Mouse (Mus musculus) kidney, embryonic 15.5 days (tissue): ENCODE data around the gene Tbxas1. TPM values are rescaled to one million over a fixed set of nuclear protein-coding genes. Genes with fewer than 3 reads are reported as not detected.

Experiments
- ATAC-seq: fragments of 200-750 bp; cut with Nextera tagmentation; replicated peaks from 2 replicates; pipeline ENCODE4 v1.8.0; 2017; ENCODE audit warnings: moderate TSS enrichment; ENCODE audit not compliant: low FRiP score
- H3K27ac ChIP-seq: fragments of 300-500 bp; sonication (generic); 2 replicates; pipeline ENCODE4 v1.5.1; 2015; ENCODE audit warnings: mild to moderate bottlenecking, inconsistent platforms
- H3K27me3 ChIP-seq: fragments of 300-500 bp; sonication (generic); 2 replicates; pipeline ENCODE4 v1.6.1; 2015; ENCODE audit warnings: inconsistent platforms
- H3K36me3 ChIP-seq: fragments of 300-500 bp; sonication (generic); 2 replicates; pipeline ENCODE4 v1.6.1; 2015; ENCODE audit warnings: inconsistent platforms
- H3K4me1 ChIP-seq: fragments of 300-500 bp; sonication (generic); 2 replicates; pipeline ENCODE4 v1.6.1; 2015; ENCODE audit warnings: inconsistent platforms
- H3K4me2 ChIP-seq: fragments of 300-500 bp; sonication (generic); 2 replicates; pipeline ENCODE4 v1.6.1; 2015; ENCODE audit warnings: moderate library complexity, mild to moderate bottlenecking, inconsistent platforms
- H3K4me3 ChIP-seq: fragments of 300-500 bp; sonication (generic); replicated peaks from 2 replicates; pipeline ENCODE4 v1.5.1; 2015; ENCODE audit warnings: mild to moderate bottlenecking, inconsistent platforms
- H3K9ac ChIP-seq: fragments of 300-500 bp; sonication (generic); 2 replicates; pipeline ENCODE4 v1.6.1; 2015; ENCODE audit warnings: mild to moderate bottlenecking, inconsistent platforms
- H3K9me3 ChIP-seq: fragments of 300-500 bp; sonication (generic); replicated peaks from 2 replicates; pipeline ENCODE4 v1.6.1; 2016; ENCODE audit warnings: inconsistent platforms
- WGBS: fragments of 180-500 bp; shearing (Covaris S2); methylation state at CpG from one replicate; pipeline ENCODE4 v1.1.7; 2015; ENCODE audit warnings: mixed read lengths; 5-methylcytosine and 5-hydroxymethylcytosine counted together
- polyA plus RNA-seq: library from polyadenylated mRNA; unstranded; fragments of >200 nt; fragmentation: Nextera tagmentation; extraction: Ambion mirVana; gene quantifications from 2 replicates; pipeline ENCODE4 v1.2.1, GENCODE M21; 2015

The Tbxas1 gene
- polyA plus RNA-seq, 1 experiment from 2014 or later: 6.4 TPM

DNA sequence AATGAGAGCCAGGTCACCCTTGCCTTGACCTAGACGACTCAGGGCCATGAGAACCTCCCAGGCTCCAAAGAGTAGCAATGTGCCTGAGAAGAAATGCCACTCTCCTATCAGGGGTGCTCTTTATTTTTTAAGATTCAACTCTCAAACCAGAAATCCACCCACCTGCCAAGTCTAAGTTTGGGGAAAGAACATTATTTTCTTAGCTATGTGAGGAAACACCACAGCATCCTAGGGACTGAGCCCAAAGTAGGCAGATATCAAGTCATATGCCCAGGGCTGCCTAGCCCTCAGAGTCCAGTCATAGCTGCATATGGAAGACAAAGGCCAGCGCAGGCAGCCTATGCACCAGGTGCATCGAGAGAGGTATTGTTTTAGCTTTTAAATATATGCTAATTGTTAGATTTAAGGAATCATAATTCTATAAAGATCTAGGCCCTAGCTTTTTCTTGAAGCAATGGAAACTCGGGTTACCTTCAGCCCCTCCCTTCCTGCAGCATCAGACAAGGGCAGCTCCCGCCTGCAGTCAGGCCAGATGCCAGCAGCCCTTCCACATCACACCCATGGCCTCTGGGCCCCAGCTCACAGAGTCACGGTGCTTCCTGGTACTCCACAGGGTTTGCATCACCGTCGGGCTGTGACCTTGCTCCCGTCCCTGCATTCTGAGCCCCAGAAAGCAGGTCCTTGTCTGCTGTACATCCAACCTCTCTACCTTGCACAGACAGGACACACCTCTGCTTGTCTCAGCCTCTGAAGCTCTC, 176.8 kb downstream of the Tbxas1 start:
- H3K27ac ChIP-seq: no peak overlapping the region
- no peak for ATAC-seq
- no peaks in the 10 kb centered on the region for H3K36me3 ChIP-seq
- no peak overlapping the region for H3K4me2 ChIP-seq
- H3K27me3 ChIP-seq: peaks cover 6% of the 10 kb centered on the region; the same call in 1 of the 2 replicates
- H3K9me3 ChIP-seq: no peaks in the 10 kb centered on the region
- WGBS: 67% methylated on average over 9 of the region's 9 CpGs
- H3K9ac ChIP-seq: no peak overlapping the region
- H3K4me3 ChIP-seq: no peak overlapping the region
- H3K4me1 ChIP-seq: peaks cover 26% of the 10 kb centered on the region

DNA sequence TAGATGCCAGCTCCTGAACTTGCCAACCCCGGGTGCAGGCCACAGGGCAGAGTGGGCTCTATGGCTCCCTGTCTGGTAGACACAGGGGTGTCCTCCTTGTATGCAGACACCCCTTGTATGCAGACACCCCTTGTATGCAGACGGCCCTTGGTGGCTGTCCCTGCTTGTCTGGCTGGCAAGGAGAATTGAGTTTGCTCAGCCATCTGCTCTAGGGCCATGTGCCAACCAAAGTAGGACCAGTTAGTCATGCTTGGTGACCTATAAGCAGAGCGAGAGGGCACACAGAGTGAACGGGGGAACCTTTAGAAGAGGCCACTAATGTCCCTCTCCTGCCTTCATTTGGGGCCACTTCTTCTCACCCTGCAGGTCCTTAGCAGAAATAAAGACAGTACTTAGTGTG, 177.4 kb downstream of the Tbxas1 start:
- H3K27me3 ChIP-seq: peaks cover 6% of the 10 kb centered on the region; the same call in 1 of the 2 replicates
- no peaks in the 10 kb centered on the region for H3K9me3 ChIP-seq
- no peak overlapping the region for H3K4me2 ChIP-seq
- ATAC-seq: no peak
- 79% methylated on average over 4 of the region's 4 CpGs for WGBS
- no peaks in the 10 kb centered on the region for H3K36me3 ChIP-seq
- H3K4me3 ChIP-seq: no peak overlapping the region
- H3K9ac ChIP-seq: no peak overlapping the region
- H3K27ac ChIP-seq: no peak overlapping the region
- H3K4me1 ChIP-seq: peaks cover 26% of the 10 kb centered on the region

DNA sequence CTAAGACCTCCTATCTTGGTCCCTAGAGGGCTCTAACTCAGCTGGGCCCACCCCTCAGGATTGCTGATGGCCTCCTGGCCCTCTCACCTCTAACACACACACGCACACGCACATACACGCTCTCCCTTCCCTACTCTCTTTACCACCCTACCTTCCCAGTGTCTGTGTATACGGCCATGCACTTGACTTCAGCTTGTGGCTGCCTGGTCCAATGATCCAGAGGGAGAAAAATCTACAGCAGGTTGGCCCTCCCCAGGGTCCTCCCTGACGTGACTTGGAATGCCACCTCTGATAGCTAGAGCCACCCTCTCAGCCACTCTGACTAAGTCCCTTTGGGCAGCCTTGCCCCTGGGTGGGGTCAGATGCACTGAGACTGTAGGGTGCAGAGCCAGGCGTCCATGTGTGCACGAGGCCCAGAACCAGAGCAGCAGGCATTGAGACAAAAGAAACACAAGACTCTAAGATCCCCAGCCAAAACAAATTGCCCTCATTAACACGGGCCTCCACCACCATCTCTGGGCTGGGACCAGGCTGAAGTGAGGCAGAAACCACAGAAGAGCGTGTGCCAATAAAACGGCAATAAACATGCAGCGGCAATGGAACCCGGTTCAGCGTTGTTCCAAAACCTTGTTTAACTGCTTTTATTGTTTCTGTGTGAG, 179.1 kb downstream of the Tbxas1 start:
- Histone ChIP-seq H3K4me1 (peaks cover 22% of the 10 kb centered on the region), H3K27ac (no peak overlapping the region), H3K9ac (no peak overlapping the region), H3K4me2 (no peak overlapping the region), H3K36me3 (no peaks in the 10 kb centered on the region), H3K4me3 (no peak overlapping the region), H3K9me3 (no peaks in the 10 kb centered on the region), H3K27me3 (peaks cover 6% of the 10 kb centered on the region; the same call in 1 of the 2 replicates)
- WGBS: 53% methylated on average over 13 of the region's 13 CpGs
- no peak for ATAC-seq

DNA sequence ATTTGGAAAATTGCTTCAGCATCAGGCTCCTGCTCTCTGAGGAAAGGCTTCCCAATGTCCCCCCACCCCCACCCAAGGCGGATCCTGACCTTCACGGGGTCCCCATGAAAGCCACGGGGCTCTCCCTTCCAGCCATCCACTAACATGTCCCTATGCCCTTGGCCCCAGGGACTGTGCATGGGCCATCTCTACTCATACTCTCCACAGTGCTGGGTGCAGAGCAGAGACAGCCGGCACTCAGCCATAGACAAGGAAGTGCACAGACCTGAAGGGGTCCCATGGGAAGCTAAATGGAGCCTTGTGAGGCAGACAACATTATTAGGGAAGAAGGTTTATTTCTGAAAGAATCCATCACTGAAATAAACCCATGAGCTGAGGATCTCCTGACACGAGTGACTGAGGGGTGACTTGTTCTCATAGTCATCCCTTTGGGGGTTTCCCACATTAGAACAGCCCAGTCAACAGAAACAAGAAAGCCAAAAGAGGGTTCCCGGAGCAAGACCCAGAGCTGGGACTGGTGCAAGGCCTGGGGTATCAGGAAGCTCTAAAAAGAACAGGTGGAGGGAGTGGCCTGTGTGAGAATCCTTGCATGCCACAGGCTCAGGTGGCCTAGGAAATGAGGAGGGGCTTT, 179.8 kb downstream of the Tbxas1 start:
- Histone ChIP-seq H3K4me2 (no peak overlapping the region), H3K27ac (no peak overlapping the region), H3K27me3 (peaks cover 6% of the 10 kb centered on the region; the same call in 1 of the 2 replicates), H3K9me3 (no peaks in the 10 kb centered on the region), H3K9ac (no peak overlapping the region), H3K4me3 (no peak overlapping the region), H3K4me1 (peaks cover 24% of the 10 kb centered on the region), H3K36me3 (no peaks in the 10 kb centered on the region)
- ATAC-seq: no peak
- WGBS: 62% methylated on average over 6 of the region's 6 CpGs

DNA sequence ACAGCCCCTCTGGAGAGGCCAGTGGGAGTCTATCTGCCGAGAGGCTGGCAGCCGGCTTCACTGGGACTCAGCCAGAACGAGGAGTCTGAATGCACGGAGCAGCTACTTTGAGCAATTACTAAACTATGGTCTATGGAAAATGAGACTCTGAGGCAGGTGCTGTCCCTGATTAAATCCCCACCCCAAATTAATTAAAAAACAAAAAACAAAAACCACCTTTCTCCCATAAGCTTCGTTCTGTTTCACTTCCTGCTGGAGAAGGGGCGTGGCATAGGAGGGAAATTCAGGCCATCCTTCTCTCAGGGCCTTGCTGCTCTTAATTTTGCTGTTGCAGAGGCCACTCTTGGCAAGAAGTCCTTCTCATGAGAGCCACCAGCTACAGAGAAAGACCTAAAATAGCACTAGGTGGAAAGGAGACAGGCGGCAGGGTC, 180.6 kb downstream of the Tbxas1 start:
- 55% methylated on average over 7 of the region's 7 CpGs for WGBS
- no peak overlapping the region for H3K9ac ChIP-seq
- no peaks in the 10 kb centered on the region for H3K9me3 ChIP-seq

DNA sequence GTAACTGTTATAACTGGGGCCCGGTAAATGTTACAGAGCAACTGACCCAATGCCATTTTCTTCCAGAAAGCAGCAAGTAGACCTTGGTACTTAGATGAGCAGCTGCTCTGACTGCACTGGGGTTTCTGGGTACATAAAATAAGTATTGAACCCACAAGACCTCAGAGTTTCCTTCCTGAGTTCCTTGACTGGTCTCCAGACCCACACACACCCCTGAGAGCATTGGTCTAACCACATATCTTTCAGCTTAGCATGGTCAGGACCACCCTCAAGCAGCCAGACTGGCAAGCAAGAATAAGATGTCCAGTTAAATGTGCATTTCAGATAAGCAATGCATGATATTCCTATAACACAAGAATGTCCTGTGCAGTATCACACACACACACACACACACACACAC, 182.0 kb downstream of the Tbxas1 start:
- 81% methylated on average over 1 of the region's 1 CpGs for WGBS
- Histone ChIP-seq H3K27ac (no peak overlapping the region), H3K4me3 (no peak overlapping the region), H3K9me3 (no peaks in the 10 kb centered on the region), H3K36me3 (no peaks in the 10 kb centered on the region), H3K9ac (no peak overlapping the region), H3K4me2 (no peak overlapping the region), H3K27me3 (peaks cover 5% of the 10 kb centered on the region; the same call in 1 of the 2 replicates), H3K4me1 (peaks cover 33% of the 10 kb centered on the region)
- ATAC-seq: no peak

More for the DNA sequence above, 180.6 kb downstream of the Tbxas1 start:
- Histone ChIP-seq H3K36me3 (no peaks in the 10 kb centered on the region), H3K27me3 (peaks cover 6% of the 10 kb centered on the region; the same call in 1 of the 2 replicates), H3K4me1 (peaks cover 28% of the 10 kb centered on the region), H3K27ac (no peak overlapping the region), H3K4me3 (no peak overlapping the region), H3K4me2 (no peak overlapping the region)
- ATAC-seq: no peak

DNA sequence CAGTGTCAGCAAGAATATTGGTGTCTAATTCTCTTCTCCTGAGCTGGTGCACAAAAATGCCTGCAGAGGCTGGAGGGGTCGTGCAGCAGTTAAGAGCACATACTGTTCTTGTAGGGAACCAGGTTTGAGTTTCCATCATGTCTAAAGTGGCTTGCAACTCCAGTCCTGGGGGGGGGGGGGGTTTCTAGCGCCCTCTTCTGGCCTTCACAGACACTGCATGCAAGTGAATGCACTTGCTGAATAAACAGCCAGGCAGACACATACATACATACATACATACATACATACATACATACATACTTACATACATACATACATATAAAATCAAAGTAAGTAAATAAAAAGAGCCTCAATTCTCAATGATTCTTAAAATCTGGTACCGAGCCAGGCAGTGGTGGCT, 183.2 kb downstream of the Tbxas1 start:
- H3K4me3 ChIP-seq: no peak overlapping the region

DNA sequence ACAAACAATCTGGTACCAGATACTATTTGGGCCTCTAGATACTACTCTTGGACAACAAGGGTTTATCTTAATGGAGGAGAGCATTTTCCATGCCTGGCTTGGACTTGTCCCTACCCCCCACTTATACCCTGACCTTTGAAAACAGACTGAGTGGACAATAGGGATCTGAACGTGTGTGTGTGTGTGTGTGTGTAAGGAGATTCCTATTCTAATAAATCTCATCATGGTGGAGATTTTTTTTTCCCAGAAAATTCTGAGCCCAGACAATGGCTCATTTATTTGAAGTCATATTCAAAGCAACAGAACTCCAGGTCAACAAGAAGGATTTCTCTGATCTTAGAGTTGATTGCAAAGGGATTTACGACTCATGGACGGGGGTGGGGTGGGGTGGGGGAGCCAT, 183.7 kb downstream of the Tbxas1 start:
- Histone ChIP-seq H3K4me3 (no peak overlapping the region), H3K27ac (peak overlapping the region; percentile 81), H3K36me3 (no peaks in the 10 kb centered on the region)

More for the DNA sequence above, 183.2 kb downstream of the Tbxas1 start:
- H3K27me3 ChIP-seq: no peaks in the 10 kb centered on the region
- peaks cover 33% of the 10 kb centered on the region for H3K4me1 ChIP-seq
- 52% methylated on average over 3 of the region's 3 CpGs for WGBS
- no peak overlapping the region for H3K27ac ChIP-seq
- H3K9me3 ChIP-seq: no peaks in the 10 kb centered on the region
- no peaks in the 10 kb centered on the region for H3K36me3 ChIP-seq
- H3K9ac ChIP-seq: no peak overlapping the region
- H3K4me2 ChIP-seq: no peak overlapping the region
- no peak for ATAC-seq

DNA sequence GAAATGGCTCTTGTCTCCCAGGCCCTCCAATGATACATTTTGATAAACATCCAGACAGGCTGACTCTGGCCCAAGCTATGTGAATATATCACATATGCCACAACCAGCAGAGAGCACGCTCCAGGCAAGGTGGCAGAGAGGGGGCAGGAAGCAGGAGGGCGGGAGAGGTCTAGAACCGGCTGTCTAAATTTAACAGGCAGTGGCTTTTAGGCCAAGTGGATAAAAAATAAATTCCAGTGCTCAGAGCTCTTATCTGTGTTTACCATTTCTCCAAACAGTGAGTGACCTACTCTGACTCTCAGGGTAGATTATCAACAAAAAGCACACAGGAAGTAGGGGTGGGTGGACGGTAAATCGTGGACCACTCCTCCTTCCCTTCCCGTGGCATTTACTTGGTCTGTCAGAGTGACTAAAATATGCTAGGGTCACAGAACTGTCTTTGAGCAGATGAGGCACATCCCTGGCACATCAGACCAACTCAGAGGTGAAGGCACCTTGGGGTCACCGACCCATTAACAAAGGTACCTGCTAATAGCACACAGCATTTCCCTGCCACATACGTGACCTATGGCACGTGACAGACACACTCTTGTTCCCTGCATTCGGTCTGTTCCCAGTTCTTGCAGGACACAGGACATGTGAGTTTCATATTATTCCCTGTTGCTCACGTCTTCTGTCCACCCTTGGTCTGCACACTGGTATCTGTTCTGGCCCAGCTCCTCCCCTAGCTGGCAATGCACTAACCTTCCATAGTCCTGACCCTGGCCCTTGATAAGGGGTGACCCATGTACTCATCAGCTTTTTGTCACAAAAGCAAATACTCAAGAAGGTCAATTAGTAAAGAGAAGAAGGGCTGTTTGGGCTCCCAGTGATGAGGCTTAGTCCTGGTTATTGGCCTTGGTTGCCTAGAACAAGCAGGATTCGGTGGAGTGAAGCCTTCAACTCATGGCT, 184.6 kb downstream of the Tbxas1 start:
- H3K4me2 ChIP-seq: no peak overlapping the region
- no peak overlapping the region for H3K9ac ChIP-seq
- H3K4me3 ChIP-seq: no peak overlapping the region
- H3K4me1 ChIP-seq: peaks cover 33% of the 10 kb centered on the region
- 52% methylated on average over 12 of the region's 12 CpGs for WGBS
- ATAC-seq: peak; percentile 59; the same call in 1 of the 2 replicates
- H3K27me3 ChIP-seq: no peaks in the 10 kb centered on the region
- H3K9me3 ChIP-seq: no peaks in the 10 kb centered on the region
- no peaks in the 10 kb centered on the region for H3K36me3 ChIP-seq
- peak overlapping the region; percentile 81 for H3K27ac ChIP-seq

More for the DNA sequence above, 183.7 kb downstream of the Tbxas1 start:
- H3K4me1 ChIP-seq: peaks cover 33% of the 10 kb centered on the region
- WGBS: 21% methylated on average over 3 of the region's 3 CpGs
- H3K9me3 ChIP-seq: no peaks in the 10 kb centered on the region
- no peak overlapping the region for H3K4me2 ChIP-seq
- no peak for ATAC-seq
- no peaks in the 10 kb centered on the region for H3K27me3 ChIP-seq
- H3K9ac ChIP-seq: no peak overlapping the region

DNA sequence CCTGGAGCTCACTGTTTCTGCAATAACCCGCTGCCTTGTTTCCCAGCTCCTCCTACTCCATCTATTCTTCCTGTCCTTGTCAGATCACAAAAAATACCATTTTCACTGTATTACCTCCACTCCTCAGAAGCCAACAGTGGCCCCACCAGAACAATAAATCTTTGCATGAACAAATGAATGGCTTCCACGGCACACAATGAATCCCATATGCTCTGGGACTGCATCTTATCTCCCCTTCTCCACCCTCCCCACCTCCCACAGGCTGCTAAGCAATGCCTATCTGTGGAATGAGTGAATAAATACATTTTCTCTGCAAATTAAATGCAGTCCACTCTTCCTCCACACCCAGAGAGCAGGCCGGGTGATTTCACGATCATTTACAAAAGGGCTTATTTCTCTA, 186.0 kb downstream of the Tbxas1 start:
- Histone ChIP-seq H3K4me2 (no peak overlapping the region), H3K27me3 (no peaks in the 10 kb centered on the region), H3K9me3 (no peaks in the 10 kb centered on the region), H3K36me3 (no peaks in the 10 kb centered on the region), H3K4me1 (peaks cover 23% of the 10 kb centered on the region), H3K4me3 (no peak overlapping the region), H3K27ac (0 out of 2 replicates have a peak overlapping the region, but pooled peaks have one; percentile 7), H3K9ac (no peak overlapping the region)
- no peak for ATAC-seq
- WGBS: 59% methylated on average over 4 of the region's 4 CpGs

DNA sequence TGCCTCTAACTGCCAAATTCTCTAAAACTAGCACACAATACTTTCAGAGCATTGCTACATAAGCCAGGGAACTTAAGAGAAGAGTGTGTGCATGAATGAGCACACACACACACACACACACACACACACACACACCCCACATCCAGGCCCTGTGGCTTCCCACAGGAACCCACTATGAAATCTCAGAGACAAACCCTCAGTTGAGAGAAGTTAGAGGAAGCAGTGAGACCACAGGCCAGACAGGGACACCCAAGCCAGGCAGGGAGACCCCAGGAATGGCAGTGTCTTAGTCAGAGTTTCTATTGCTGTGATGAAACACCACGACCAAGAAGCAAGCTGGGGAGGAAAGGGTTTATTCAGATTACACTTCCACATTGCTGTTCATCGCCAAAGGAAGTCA, 188.3 kb downstream of the Tbxas1 start:
- H3K9me3 ChIP-seq: no peaks in the 10 kb centered on the region
- ATAC-seq: no peak
- H3K4me2 ChIP-seq: no peak overlapping the region
- 44% methylated on average over 2 of the region's 2 CpGs for WGBS
- H3K9ac ChIP-seq: no peak overlapping the region
- peaks cover 23% of the 10 kb centered on the region for H3K4me1 ChIP-seq
- H3K27ac ChIP-seq: no peak overlapping the region
- H3K4me3 ChIP-seq: no peak overlapping the region
- no peaks in the 10 kb centered on the region for H3K27me3 ChIP-seq
- no peaks in the 10 kb centered on the region for H3K36me3 ChIP-seq
